Mouse (Mus musculus) lung, postnatal 0 days (tissue): ENCODE results near the gene Abca3.

ENCODE experiments used
- CTCF ChIP-seq: IDR thresholded peaks from 2 replicates; pipeline ENCODE4 v1.5.1; 2016; ENCODE audit warnings: antibody characterized with exemption, mild to moderate bottlenecking
- EP300 ChIP-seq: IDR thresholded peaks from 2 replicates; pipeline ENCODE4 v1.6.1; 2016; ENCODE audit warnings: antibody characterized with exemption, mild to moderate bottlenecking, control low read depth

- no peak for TF ChIP-seq EP300
- no peak for TF ChIP-seq CTCF
These were observed 97.8 kb downstream of the Abca3 start for GRCm38 (mm10) chr17:24449507-24449906.
